Mouse (Mus musculus) midbrain, embryonic 16.5 days (tissue): ENCODE results near the gene Krt71. TPM values are rescaled to one million over a fixed set of nuclear protein-coding genes. Genes with fewer than 3 reads are reported as not detected.
"Not testable (repeated sequence)": the region's sequence is repeated elsewhere in the genome, so short reads cannot be mapped to it uniquely, and the experiment has no call there.

Source experiments
- ATAC-seq: fragments of 200-750 bp; cut with Nextera tagmentation; 2 replicates; pipeline ENCODE4 v1.8.0; 2017; ENCODE audit warnings: moderate TSS enrichment
- H3K27ac ChIP-seq: fragments of 300-500 bp; sonication (generic); 2 replicates; pipeline ENCODE4 v1.5.1; 2014; ENCODE audit warnings: mild to moderate bottlenecking, low read length, mixed read lengths
- H3K27me3 ChIP-seq: fragments of 300-500 bp; sonication (generic); 2 replicates; pipeline ENCODE4 v1.6.1; 2014; ENCODE audit warnings: low read depth, low read length, mixed read lengths; ENCODE audit not compliant: control insufficient read depth, insufficient read depth
- H3K36me3 ChIP-seq: fragments of 300-500 bp; sonication (generic); 2 replicates; pipeline ENCODE4 v1.6.1; 2014; ENCODE audit warnings: mild to moderate bottlenecking, low read length, moderate library complexity, mixed read lengths; ENCODE audit not compliant: control insufficient read depth, insufficient read depth
- H3K4me1 ChIP-seq: fragments of 300-500 bp; sonication (generic); 2 replicates; pipeline ENCODE4 v1.6.1; 2014; ENCODE audit warnings: mild to moderate bottlenecking, low read length, mixed read lengths; ENCODE audit not compliant: control insufficient read depth, insufficient read depth
- H3K4me2 ChIP-seq: fragments of 300-500 bp; sonication (generic); 2 replicates; pipeline ENCODE4 v1.6.1; 2014; ENCODE audit warnings: mild to moderate bottlenecking, low read length, mixed read lengths
- H3K4me3 ChIP-seq: fragments of 300-500 bp; sonication (generic); 2 replicates; pipeline ENCODE4 v1.5.1; 2014; ENCODE audit warnings: low read depth, mild to moderate bottlenecking, low read length, moderate library complexity, mixed read lengths
- H3K9ac ChIP-seq: fragments of 300-500 bp; sonication (generic); 2 replicates; pipeline ENCODE4 v1.6.1; 2014; ENCODE audit warnings: low read depth, low read length, mixed read lengths
- H3K9me3 ChIP-seq: fragments of 300-500 bp; sonication (generic); replicated peaks from 2 replicates; pipeline ENCODE4 v1.6.1; 2014; ENCODE audit warnings: mild to moderate bottlenecking, low read length, mixed read lengths; ENCODE audit not compliant: control insufficient read depth, poor library complexity, severe bottlenecking
- WGBS: fragments of 180-500 bp; shearing (Covaris S2); extraction: QIAGEN DNeasy Blood & Tissue Kit; methylation state at CpG from one replicate; pipeline ENCODE4 v1.1.7; 2014; 5-methylcytosine and 5-hydroxymethylcytosine counted together
- microRNA-seq: library from miRNA; unstranded; fragments of <30 nt; microRNA quantifications from one replicate; pipeline ENCODE4, GENCODE M21; 2017
- polyA plus RNA-seq: library from polyadenylated mRNA; unstranded; fragments of >200 nt; fragmentation: Nextera tagmentation; extraction: Ambion mirVana; gene quantifications from 2 replicates; pipeline ENCODE4 v1.2.1, GENCODE M21; 2015

Krt71 gene
- polyA plus RNA-seq, 1 experiment from 2014 or later, result 0.21 TPM

DNA sequence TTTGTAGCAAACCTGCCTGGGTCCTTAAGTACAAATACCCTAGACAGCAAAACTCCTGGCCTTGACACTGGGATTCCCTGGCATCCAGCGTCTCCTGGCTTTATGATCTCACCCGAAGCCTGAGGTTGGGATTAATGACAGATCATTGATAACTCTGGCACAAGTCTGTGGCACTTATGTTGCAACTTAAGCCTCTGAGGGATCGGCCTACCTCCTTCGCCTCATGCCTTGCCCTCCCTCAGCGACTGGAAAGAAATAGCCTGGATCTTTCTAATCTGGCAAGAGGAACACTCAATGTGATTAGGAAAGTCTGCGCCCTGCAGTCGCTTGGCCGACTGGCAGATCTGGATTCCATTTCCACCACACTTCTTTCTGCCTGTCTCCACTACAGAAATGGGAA, 43.0 kb downstream of the Krt71 start:
- H3K27ac ChIP-seq, result no peak overlapping the region
- no peak overlapping the region for H3K4me2 ChIP-seq
- no peaks in the 10 kb centered on the region for H3K36me3 ChIP-seq
- H3K4me3 ChIP-seq, result no peak overlapping the region
- H3K9me3 ChIP-seq, result no peaks in the 10 kb centered on the region
- 80% methylated on average over 8 of the region's 8 CpGs for WGBS
- no peaks in the 10 kb centered on the region for H3K4me1 ChIP-seq
- ATAC-seq, result no peak
- no peak overlapping the region for H3K9ac ChIP-seq
- no peaks in the 10 kb centered on the region for H3K27me3 ChIP-seq

DNA sequence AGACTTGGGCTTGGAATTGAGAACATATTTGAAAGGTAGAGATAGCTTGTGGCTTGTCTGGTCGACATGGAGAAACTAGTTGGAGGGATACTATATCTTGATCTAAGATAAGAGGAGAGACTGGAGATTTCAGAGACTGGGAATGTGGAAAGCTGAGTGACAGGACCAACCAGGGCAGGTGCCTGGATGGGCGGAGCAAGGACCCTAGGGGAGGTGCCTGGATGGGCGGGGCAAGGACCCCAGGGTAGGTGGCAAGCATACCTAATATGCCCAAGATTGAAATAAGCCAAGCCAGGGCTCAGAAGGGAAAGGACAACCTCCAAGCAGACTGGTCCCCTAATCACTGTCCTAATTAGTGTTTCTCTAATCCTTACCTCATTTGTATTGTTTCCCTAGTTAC, 43.7 kb downstream of the Krt71 start:
- ATAC-seq, result no peak
- Histone ChIP-seq H3K9me3 (no peaks in the 10 kb centered on the region), H3K27ac (no peak overlapping the region), H3K27me3 (no peaks in the 10 kb centered on the region), H3K9ac (no peak overlapping the region), H3K4me2 (no peak overlapping the region), H3K4me1 (no peaks in the 10 kb centered on the region), H3K36me3 (no peaks in the 10 kb centered on the region), H3K4me3 (no peak overlapping the region)
- 58% methylated on average over 3 of the region's 3 CpGs for WGBS

DNA sequence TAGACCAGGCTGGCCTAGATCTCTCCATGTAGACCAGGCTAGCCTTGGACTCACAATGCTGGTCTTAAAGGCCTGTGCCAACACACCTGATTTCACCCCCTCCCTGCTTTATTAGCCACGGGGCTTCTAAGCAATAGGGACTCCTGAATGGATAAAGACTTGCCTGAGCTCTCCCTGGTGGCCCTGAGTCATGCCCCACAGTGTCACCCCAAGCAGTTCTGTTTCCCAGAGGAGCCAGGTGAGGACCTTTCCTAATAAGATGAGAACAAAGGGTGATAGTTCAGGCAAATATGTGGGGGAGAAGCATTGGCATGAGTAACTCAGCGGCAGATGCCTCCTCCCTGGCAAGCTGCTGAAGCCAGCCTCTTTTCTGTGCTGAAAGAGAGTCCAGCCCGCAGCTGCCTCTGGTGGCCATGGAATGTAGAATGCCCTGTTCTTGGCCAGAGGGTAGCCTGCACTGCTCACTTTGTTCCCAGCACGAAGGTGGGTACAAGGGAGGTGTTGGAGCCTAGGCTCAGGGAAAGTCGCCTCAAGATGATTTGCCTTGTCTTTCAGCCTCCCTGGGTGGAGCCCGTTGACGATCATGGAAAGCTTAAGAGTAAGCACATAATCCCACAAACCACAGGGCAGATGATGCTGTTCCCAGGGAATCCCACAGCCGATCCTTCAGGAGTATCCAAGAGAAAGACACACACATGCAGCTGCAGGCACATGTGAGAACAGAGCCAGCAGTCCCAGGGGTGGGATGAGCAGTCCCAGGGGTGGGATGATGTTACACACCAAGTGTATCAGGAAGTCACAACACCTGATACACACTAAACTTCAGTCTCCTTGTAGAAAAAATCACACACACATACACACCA, 45.4 kb downstream of the Krt71 start:
- H3K27ac ChIP-seq, result no peak overlapping the region
- H3K9ac ChIP-seq, result no peak overlapping the region
- H3K4me1 ChIP-seq, result no peaks in the 10 kb centered on the region
- no peaks in the 10 kb centered on the region for H3K27me3 ChIP-seq
- 76% methylated on average over 8 of the region's 8 CpGs for WGBS
- no peak overlapping the region for H3K4me3 ChIP-seq
- no peaks in the 10 kb centered on the region for H3K36me3 ChIP-seq
- H3K9me3 ChIP-seq, result no peaks in the 10 kb centered on the region
- no peak overlapping the region for H3K4me2 ChIP-seq
- ATAC-seq, result no peak

DNA sequence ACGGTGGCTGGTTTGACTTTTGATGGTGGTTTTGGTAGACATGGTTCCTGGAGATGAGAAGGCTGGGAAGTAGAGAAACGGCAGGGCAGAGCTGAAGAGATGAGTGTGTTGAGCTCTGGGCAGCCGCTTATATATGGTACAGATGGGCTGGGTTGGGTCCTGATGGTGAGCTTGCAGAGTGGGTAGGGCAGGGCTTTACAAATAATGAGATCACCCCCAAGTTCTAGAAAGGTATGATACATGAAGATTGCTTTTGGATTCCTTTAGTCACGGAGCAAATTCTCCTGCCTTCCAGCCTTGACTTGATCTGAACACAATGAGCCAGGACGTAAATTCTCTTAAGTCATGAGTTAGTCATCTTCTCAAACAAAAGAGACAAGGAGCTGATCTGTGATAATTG, 48.7 kb downstream of the Krt71 start, which contains the start of gene Krt6a:
TSS of gene Krt6a (minus strand) at position 101 of the 400 bp plus-strand sequence.
- H3K4me2 ChIP-seq, result no peak within 1 kb of the TSS
- H3K9me3 ChIP-seq, result no peaks in the 10 kb centered on the region
- ATAC-seq, result no peak
- H3K4me3 ChIP-seq, result no peak within 1 kb of the TSS
- no peaks in the 10 kb centered on the region for H3K27me3 ChIP-seq
- H3K9ac ChIP-seq, result no peak within 1 kb of the TSS
- WGBS, result 83% methylated on average over 5 of the region's 5 CpGs
- H3K36me3 ChIP-seq, result no peaks in the 10 kb centered on the region
- H3K4me1 ChIP-seq, result no peaks in the 10 kb centered on the region
- no peak within 1 kb of the TSS for H3K27ac ChIP-seq

DNA sequence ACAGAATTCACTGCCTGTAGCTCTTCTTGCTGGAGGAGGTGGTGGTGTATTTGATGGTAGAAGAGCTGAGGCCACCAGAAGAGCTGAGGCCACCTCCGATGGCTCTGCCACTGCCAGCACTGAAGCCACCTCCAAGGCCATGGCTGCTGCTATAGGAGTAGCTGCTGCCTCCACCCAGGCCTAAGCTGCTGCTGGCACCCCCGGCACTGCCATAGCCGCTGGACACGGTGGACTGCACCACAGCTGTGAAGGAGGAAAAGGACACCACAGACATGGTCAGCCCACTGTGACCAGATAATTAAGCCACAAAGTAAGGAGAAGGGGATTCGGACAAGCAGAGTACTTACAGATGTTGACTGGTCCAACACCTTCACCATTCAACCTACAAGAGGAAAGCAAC, 52.4 kb downstream of the Krt71 start:
- not testable (repeated sequence) for H3K27me3 ChIP-seq, H3K9ac ChIP-seq, H3K27ac ChIP-seq, H3K4me2 ChIP-seq, H3K4me3 ChIP-seq, H3K36me3 ChIP-seq, H3K4me1 ChIP-seq, H3K9me3 ChIP-seq, ATAC-seq
- WGBS, result 98% methylated on average over 5 of the region's 5 CpGs

DNA sequence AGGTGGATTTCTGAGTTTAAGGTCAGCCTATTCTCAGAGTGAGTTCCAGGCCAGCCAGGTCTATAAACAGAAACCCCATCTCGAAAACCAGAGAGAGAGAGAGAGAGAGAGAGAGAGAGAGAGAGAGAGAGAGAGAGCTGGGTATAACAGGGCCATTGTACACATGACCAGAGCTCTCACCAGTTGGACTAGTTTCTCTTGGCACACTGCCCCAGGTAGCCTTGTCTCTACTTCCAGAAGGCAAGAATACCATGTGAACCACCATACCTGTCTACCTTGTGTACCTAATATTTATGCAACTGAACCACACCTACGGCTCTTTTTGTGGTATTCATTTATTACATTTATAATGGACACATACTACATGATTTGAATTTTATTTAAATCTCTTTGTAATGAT, 54.7 kb downstream of the Krt71 start:
- H3K27ac ChIP-seq, result no peak overlapping the region
- 68% methylated on average over 2 of the region's 2 CpGs for WGBS
- no peak overlapping the region for H3K4me2 ChIP-seq
- no peak overlapping the region for H3K9ac ChIP-seq
- H3K4me1 ChIP-seq, result no peaks in the 10 kb centered on the region
- H3K36me3 ChIP-seq, result no peaks in the 10 kb centered on the region
- no peak for ATAC-seq
- H3K27me3 ChIP-seq, result no peaks in the 10 kb centered on the region
- H3K9me3 ChIP-seq, result no peaks in the 10 kb centered on the region
- H3K4me3 ChIP-seq, result no peak overlapping the region

Small RNAs within 50 kb of the gene (microRNA-seq; reads per million reads assigned to microRNA genes)
- gene Gm44323 (not detected), gene Gm44342 (not detected)

Other genes with a start within 250 kb of the Krt71 start
- gene Gm49425, start 225.8 kb downstream of the Krt71 start, polyA plus RNA-seq, result not detected in 2 replicates
- gene Krt84, start 210.3 kb downstream of the Krt71 start, polyA plus RNA-seq, result not detected in 2 replicates
- not detected in 2 replicates for gene Krt82, start 192.4 kb downstream of the Krt71 start, polyA plus RNA-seq
- 0.19 TPM in 2 replicates for gene Krt90, start 180.2 kb downstream of the Krt71 start, polyA plus RNA-seq
- 0.07 and 0.08 TPM in 2 replicates for gene Krt75, start 169.2 kb downstream of the Krt71 start, polyA plus RNA-seq
- not detected in 2 replicates for gene Gm5414, start 114.9 kb downstream of the Krt71 start, polyA plus RNA-seq
- gene Gm5478, start 95.7 kb downstream of the Krt71 start, polyA plus RNA-seq, result not detected in 2 replicates
- gene Krt6b, start 62.8 kb downstream of the Krt71 start, polyA plus RNA-seq, result not detected in 2 replicates
- gene Krt6a, start 48.8 kb downstream of the Krt71 start, polyA plus RNA-seq, result not detected in 2 replicates
- gene Krt5, start 30.2 kb downstream of the Krt71 start, polyA plus RNA-seq, result 0.08 TPM in 1 of 2 replicates, not detected in the other
- not detected in 2 replicates for gene Krt72, start 43.4 kb upstream of the Krt71 start, polyA plus RNA-seq
- gene Krt73, start 59.2 kb upstream of the Krt71 start, polyA plus RNA-seq, result 0.31 and 0.43 TPM in 2 replicates
- not detected in 2 replicates for gene Krt2, start 75.1 kb upstream of the Krt71 start, polyA plus RNA-seq
- 14.5 and 14.7 TPM in 2 replicates for gene Krt1, start 107.7 kb upstream of the Krt71 start, polyA plus RNA-seq
- gene Krt77, start 126.6 kb upstream of the Krt71 start, polyA plus RNA-seq, result 0.45 and 0.73 TPM in 2 replicates
- gene Krt76, start 149.8 kb upstream of the Krt71 start, polyA plus RNA-seq, result 0.13 TPM in 1 of 2 replicates, not detected in the other
- gene Krt4, start 181.6 kb upstream of the Krt71 start, polyA plus RNA-seq, result not detected in 2 replicates
- 0.25 and 0.51 TPM in 2 replicates for gene Krt79, start 197.2 kb upstream of the Krt71 start, polyA plus RNA-seq
- gene Krt78, start 211.2 kb upstream of the Krt71 start, polyA plus RNA-seq, result not detected in 2 replicates